Mouse (Mus musculus) thymus, postnatal 14 days (tissue): ENCODE data around the gene Tmem168.

ENCODE experiments used
- DNase-seq: peaks from one replicate; pipeline ENCODE4 v3.0.0; 2021

Tmem168 gene

GRCm38 (mm10) chr6:13582075-13582474, 25.8 kb downstream of the Tmem168 start:
- DNase-seq, result no peak

- no peak for DNase-seq
Observed at GRCm38 (mm10) chr6:13565734-13566133, 42.2 kb downstream of the Tmem168 start.

GRCm38 (mm10) chr6:13555266-13555665, 52.6 kb downstream of the Tmem168 start:
- no peak for DNase-seq

- DNase-seq, result no peak
Observed at GRCm38 (mm10) chr6:13541761-13542160, 66.1 kb downstream of the Tmem168 start.

GRCm38 (mm10) chr6:13537275-13537964, 70.5 kb downstream of the Tmem168 start:
- no peak for DNase-seq
